Mouse (Mus musculus) CH12.LX (cell line): Measurements from ENCODE around the gene Gm2022. TPM values are rescaled to one million over a fixed set of nuclear protein-coding genes. Genes with fewer than 3 reads are reported as not detected.
"Not testable (repeated sequence)": the region's sequence is repeated elsewhere in the genome, so short reads cannot be mapped to it uniquely, and the experiment has no call there.

Experiments used
- DNase-seq: peaks from one replicate; pipeline ENCODE4 v3.0.0-alpha.2; 2013; ENCODE audit errors: extremely low read depth
- H3K27ac ChIP-seq: 2 replicates; pipeline ENCODE4 v1.5.1; 2012; ENCODE audit warnings: low read depth, mild to moderate bottlenecking, control low read depth, moderate library complexity; ENCODE audit not compliant: insufficient read depth
- H3K27me3 ChIP-seq: replicated peaks from 2 replicates; pipeline ENCODE3; 2012; ENCODE audit warnings: inconsistent platforms
- H3K36me3 ChIP-seq, 2 experiments: replicated peaks in 1 of 2; 2 replicates each; pipeline versions ENCODE3 to v1.6.1; 2012; ENCODE audit warnings: inconsistent platforms in 1 of 2, low read length in 1 of 2, mild to moderate bottlenecking in 1 of 2, mixed read lengths in 1 of 2, moderate library complexity in 1 of 2; ENCODE audit not compliant: control insufficient read depth in 1 of 2, insufficient read depth in 1 of 2
- H3K4me1 ChIP-seq, 2 experiments: 2 replicates each; pipeline ENCODE4 v1.6.1; 2012; ENCODE audit warnings: inconsistent platforms in 1 of 2, moderate library complexity in 1 of 2; ENCODE audit not compliant: insufficient read depth in 2 of 2, control insufficient read depth in 1 of 2
- H3K4me2 ChIP-seq: 2 replicates; pipeline ENCODE4 v1.6.1; 2012; ENCODE audit warnings: low read depth, mild to moderate bottlenecking, control low read depth; ENCODE audit not compliant: poor library complexity, insufficient read depth, severe bottlenecking
- H3K4me3 ChIP-seq, 3 experiments: fragments of 150-350 bp in 1 of 3; sonication (generic) in 1 of 3; replicated peaks in 1 of 3; 2 replicates each; pipeline versions ENCODE3 to v1.5.1; 2011 to 2012; ENCODE audit warnings: low read depth in 2 of 3, low read length in 2 of 3, mild to moderate bottlenecking in 2 of 3, moderate library complexity in 2 of 3, control low read depth in 1 of 3, improper control_type of control experiment in 1 of 3, inconsistent platforms in 1 of 3, mixed read lengths in 1 of 3; ENCODE audit not compliant: poor library complexity in 1 of 3
- H3K79me2 ChIP-seq: replicated peaks from 2 replicates; pipeline ENCODE4 v1.6.1; 2012; ENCODE audit warnings: mild to moderate bottlenecking, moderate library complexity; ENCODE audit not compliant: control insufficient read depth, poor library complexity, insufficient read depth, severe bottlenecking; ENCODE audit errors: extremely low read depth
- H3K9ac ChIP-seq: 2 replicates; pipeline ENCODE4 v1.6.1; 2012; ENCODE audit warnings: low read depth, mild to moderate bottlenecking, control low read depth, moderate library complexity; ENCODE audit not compliant: insufficient read depth
- H3K9me3 ChIP-seq: replicated peaks from 2 replicates; pipeline ENCODE3; 2012; ENCODE audit warnings: low read length, inconsistent platforms, mixed read lengths
- dilution Hi-C: fragments of 300-500 bp; cut with MboI; formaldehyde crosslinking; loops from 2 replicates; pipeline ENCODE4 v1.14.3; 2020; ENCODE audit warnings: low sequenced_read_pairs; ENCODE audit not compliant: extremely low pct_unique_long_range_greater_than_20kb, extremely low pct_ligation_motif_present
- in situ Hi-C: fragments of 300-500 bp; cut with MboI; formaldehyde crosslinking; loops from 3 replicates; pipeline ENCODE4 v1.14.3; 2019; ENCODE audit warnings: low sequenced_read_pairs, low pct_ligation_motif_present, low pct_unique_long_range_greater_than_20kb, mixed read lengths
- polyA plus RNA-seq: library from polyadenylated mRNA; unstranded; fragments of >175 nt; gene quantifications from 2 replicates; pipeline ENCODE4 v1.2.1, GENCODE M21; 2012; ENCODE audit warnings: low read depth; ENCODE audit not compliant: insufficient read length
- total RNA-seq, 2 experiments: library from RNA; depleted of rRNA; stranded (reverse); fragments of 300-350 nt in 1 of 2; fragments of >200 nt in 1 of 2; gene quantifications; 2 replicates each; pipeline ENCODE4 v1.2.3; 2012 to 2014

Gene Gm2022
- total RNA-seq (2012; rRNA removed) (not detected in 2 replicates), total RNA-seq (2014; rRNA removed) (not detected in 2 replicates), polyA plus RNA-seq (not detected in 2 replicates)

DNA sequence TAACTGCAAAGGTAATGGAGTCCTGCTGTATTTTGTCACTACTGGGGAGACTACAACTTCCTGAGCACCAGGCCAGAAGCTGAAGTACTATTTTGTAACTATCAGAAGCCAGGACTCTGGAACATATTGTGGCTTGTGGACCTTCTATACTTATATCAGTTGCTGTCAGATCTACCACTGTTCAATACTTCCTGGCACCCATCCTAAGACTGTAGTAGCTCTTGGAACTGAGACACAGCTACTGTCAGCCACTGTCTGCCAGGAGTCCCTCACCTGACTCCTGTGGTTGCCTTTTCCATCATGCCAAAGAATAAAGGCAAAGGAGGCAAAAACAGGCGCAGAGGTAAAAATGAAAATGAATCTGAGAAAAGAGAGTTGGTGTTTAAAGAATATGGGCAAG lies at the start of gene Gm2022:
Gm2022 (plus strand) TSS at position 301 of the 400 bp plus-strand sequence.
- DNase-seq, H3K4me1 ChIP-seq, H3K9me3 ChIP-seq, H3K4me3 ChIP-seq, H3K27me3 ChIP-seq, H3K9ac ChIP-seq, H3K36me3 ChIP-seq, dilution Hi-C loops, H3K79me2 ChIP-seq, in situ Hi-C loops, H3K4me2 ChIP-seq, H3K27ac ChIP-seq: not testable (repeated sequence)

DNA sequence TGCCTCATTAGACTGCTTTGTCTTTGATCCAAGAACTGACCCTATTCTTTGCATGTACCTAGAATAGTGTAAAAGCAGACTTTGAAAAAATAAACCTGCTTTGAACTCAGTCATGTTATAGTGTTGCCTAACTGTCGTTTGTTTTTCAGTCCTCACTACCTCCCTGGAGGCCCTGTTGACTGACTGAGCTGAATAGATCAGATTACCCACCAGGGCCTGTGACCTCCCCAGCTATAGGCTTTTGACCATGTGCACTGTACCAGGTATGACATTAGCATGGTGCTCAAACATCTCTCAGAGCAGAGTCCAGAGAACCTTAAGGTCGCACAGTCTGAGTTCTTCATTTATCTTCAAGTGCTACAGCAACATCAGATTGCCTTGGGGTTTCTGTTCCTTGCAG lies 44.5 kb upstream of the Gm2022 start:
- H3K36me3 ChIP-seq, H3K79me2 ChIP-seq, H3K4me1 ChIP-seq, dilution Hi-C loops, H3K4me3 ChIP-seq, H3K27ac ChIP-seq, H3K9ac ChIP-seq, in situ Hi-C loops, DNase-seq, H3K4me2 ChIP-seq, H3K9me3 ChIP-seq, H3K27me3 ChIP-seq: not testable (repeated sequence)

DNA sequence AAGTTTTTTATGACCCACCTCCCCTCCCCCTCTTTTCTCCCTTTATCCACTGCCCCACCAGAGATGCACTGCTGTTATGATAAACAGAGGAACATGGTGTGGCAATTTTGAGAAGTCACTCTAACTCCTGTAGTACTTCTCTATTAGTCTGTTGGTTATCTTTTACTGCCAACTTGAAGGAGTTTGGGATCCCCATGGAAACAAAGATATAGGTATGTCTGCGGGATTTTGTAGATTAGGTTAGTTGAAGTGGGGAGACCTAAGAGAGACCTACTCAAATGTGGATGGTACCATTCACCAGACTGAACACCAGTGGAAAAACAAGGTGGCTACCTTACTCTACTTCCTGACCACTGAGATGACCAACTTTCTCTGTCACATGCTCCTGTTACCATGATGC lies 39.1 kb upstream of the Gm2022 start:
- H3K79me2 ChIP-seq, H3K4me3 ChIP-seq, dilution Hi-C loops, H3K4me2 ChIP-seq, H3K36me3 ChIP-seq, in situ Hi-C loops, H3K4me1 ChIP-seq, H3K9me3 ChIP-seq, H3K27me3 ChIP-seq, H3K27ac ChIP-seq, DNase-seq, H3K9ac ChIP-seq: not testable (repeated sequence)

DNA sequence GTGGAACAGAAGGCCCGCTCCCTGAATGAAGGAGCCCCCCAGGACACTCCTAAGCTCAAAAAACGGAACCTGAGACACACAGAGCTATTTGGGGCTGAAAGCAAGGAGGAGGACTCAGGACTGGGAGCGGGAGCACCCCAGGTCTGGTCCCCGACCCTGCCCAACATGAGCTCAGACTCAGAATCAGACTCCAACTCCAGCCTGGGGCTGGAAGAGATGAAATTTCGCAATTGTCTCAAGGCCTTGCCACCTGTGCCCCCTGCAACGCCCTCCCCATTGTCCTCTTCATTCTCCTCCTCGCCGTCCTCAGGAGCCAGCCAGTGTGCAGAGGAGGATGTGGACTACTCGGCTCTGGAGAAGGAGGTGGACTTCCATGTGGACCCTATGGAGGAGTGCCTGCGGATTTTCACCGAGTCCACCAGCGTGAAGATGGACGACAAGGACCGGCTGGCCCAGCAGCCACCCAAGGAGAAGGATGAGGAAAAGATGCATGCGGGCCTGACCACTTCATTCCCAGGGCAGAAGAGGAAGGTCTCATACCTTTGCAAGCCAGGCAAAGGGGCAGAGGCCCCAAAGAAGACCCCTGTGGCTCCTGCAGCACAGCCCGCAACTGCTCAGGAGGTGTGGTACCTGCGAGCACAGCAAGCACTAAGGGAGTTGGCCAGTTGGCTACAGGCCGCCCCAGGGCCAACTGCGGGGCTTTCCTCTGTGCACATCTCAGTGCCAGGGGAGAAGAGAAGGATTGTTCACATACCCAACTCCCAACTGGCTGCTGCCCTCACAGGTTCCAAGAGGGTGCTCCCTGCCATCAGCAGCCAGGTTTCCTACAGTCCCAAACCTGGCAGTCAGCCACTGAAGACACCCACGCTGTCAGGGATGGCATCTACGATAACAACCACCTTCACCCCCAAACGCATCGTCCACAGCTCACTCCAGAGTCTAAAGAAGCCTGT lies 33.2 kb upstream of the Gm2022 start:
- H3K27ac ChIP-seq, in situ Hi-C loops, H3K9ac ChIP-seq, H3K4me3 ChIP-seq, H3K36me3 ChIP-seq, H3K27me3 ChIP-seq, H3K9me3 ChIP-seq, H3K4me1 ChIP-seq, DNase-seq, H3K79me2 ChIP-seq, dilution Hi-C loops, H3K4me2 ChIP-seq: not testable (repeated sequence)

DNA sequence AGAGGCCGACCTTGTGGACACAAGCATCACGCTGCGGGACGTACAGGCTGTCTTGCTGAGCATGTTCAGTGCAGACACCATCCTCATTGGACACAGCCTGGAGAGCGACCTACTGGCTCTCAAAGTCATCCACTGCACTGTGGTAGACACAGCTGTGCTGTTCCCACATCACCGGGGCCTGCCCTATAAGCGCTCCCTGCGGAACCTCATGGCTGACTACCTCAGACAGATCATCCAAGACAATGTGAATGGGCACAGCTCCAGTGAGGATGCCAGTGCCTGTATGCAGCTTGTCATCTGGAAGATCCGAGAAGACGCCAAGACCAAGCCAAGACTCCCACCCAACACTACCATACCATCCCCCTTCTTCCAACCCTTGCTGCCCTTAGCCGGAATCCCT lies 31.5 kb upstream of the Gm2022 start:
- H3K4me3 ChIP-seq, H3K27me3 ChIP-seq, DNase-seq, in situ Hi-C loops, dilution Hi-C loops, H3K9ac ChIP-seq, H3K9me3 ChIP-seq, H3K27ac ChIP-seq, H3K79me2 ChIP-seq, H3K4me1 ChIP-seq, H3K36me3 ChIP-seq, H3K4me2 ChIP-seq: not testable (repeated sequence)

DNA sequence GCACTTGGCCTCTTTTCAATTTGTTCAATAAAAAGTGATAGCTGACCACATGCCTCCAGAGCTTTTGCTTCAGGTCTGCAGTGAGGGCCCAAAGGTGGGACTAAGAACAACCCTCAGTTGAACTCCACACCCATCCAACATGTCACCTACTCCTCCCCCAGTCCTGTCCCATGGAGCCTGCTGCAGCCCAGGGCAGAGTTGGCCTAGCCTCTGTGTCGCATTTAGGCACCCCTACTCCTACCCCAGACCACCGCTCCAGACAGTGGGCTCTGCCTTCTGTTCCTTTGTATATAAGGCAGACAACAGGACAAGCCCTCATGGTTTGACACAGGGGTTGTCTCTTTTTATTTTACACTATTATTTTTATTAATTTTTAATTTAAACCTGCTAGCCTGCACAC lies 31.1 kb upstream of the Gm2022 start:
- H3K36me3 ChIP-seq, DNase-seq, H3K9me3 ChIP-seq, H3K4me2 ChIP-seq, H3K4me3 ChIP-seq, H3K4me1 ChIP-seq, H3K9ac ChIP-seq, H3K79me2 ChIP-seq, H3K27me3 ChIP-seq, in situ Hi-C loops, H3K27ac ChIP-seq, dilution Hi-C loops: not testable (repeated sequence)
